In the genomic region with DNA sequence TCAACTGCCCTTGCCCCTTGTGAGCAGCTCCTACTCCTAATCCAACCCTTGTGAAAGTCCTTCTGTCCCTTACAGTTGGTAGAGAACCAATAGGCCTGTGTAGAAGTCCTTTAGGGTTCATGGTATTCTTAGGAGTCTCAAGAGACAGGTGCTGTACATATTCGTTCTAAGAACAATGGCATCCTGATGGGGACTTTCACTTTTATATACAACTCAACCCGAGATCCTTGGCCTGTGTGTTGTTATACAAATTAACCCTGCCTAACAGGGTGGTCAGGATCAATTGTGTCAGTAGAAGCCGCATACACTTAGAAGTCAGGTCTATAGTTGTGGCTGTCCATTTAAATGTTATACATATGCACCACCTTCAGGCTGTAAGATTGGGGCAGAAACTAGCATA, we compare ENCODE assay signal across 20 mouse cellular contexts.
DNase-seq lines count a peak whose midpoint lies in the region; TF ChIP-seq lines count a peak whose summit lies in the region.
"Had no signal": no experiment of that assay in that cellular context is flagged by ENCODE, and none has a peak within 500 bp of the region (broad histone marks: within the 10 kb centered on the region; RNA-seq: fewer than 3 reads in every experiment).

No protein-coding gene starts in this region.

- H3K4me3 ChIP-seq in CH12.LX (replicated peaks in 1 of 3; ENCODE audit: low read depth in 2 of 3, low read length in 2 of 3, poor library complexity in 1 of 3) = no peak overlapping the region
- no peak overlapping the region for H3K4me3 ChIP-seq in ES-E14 (ENCODE audit: insufficient read depth in 1 of 2, low read depth in 1 of 2, low read length in 2 of 2, poor library complexity in 1 of 2, severe bottlenecking in 1 of 2)
- H3K4me3 ChIP-seq in left cerebral cortex, adult 2 months = no peak overlapping the region
- H3K4me3 ChIP-seq: embryonic facial prominence, embryonic 10.5 days; embryonic facial prominence, embryonic 12.5 days; forebrain, embryonic 13.5 days; forebrain, embryonic 15.5 days had no signal

- in situ Hi-C loops in CH12.LX (cut with MboI; ENCODE audit: low pct_ligation_motif_present, low pct_unique_long_range_greater_than_20kb, low sequenced_read_pairs) (no loop called here), ES-E14 (cut with MboI; ENCODE audit: low sequenced_read_pairs in 2 of 2, unreplicated experiment in 2 of 2) (no loop called here)

- DNase-seq in CH12.LX (ENCODE audit: extremely low read depth) (no peak), ES-E14 (ENCODE audit: low read depth, low spot score) (peak; percentile 20), WW6 (ENCODE audit: low read depth, low spot score) (peak; percentile 9)
- no peak for DNase-seq in kidney, postnatal 36 days
- DNase-seq in heart, postnatal 10 days = no peak
- DNase-seq in left cerebral cortex, adult 2 months (ENCODE audit: extremely low spot score in 1 of 2, low spot score in 2 of 2) = no peak
- DNase-seq: adrenal gland, adult 8-10 months; adrenal gland, postnatal 14 days; adrenal gland, postnatal 36 days; B cell, adult 2 months; cerebellum, adult 11-12 months; cerebellum, adult 2 months; cerebellum, adult 9-10 months; cerebellum, postnatal 10 days; cerebellum, postnatal 25 days; forebrain, postnatal 0 days had no signal

- dilution Hi-C loops in CH12.LX (cut with MboI; ENCODE audit: extremely low pct_ligation_motif_present, extremely low pct_unique_long_range_greater_than_20kb, low sequenced_read_pairs) = no loop called here

- H3K9me3 ChIP-seq in CH12.LX (replicated peaks; ENCODE audit: low read length) (no peaks in the 10 kb centered on the region), ES-E14 (ENCODE audit: control insufficient read depth, insufficient read depth, low read depth, low read length) (no peaks in the 10 kb centered on the region)
- H3K9me3 ChIP-seq: embryonic facial prominence, embryonic 10.5 days; embryonic facial prominence, embryonic 12.5 days; forebrain, embryonic 13.5 days; forebrain, embryonic 15.5 days had no signal

- no peak for TF ChIP-seq RAD21 in CH12.LX (IDR thresholded peaks at IDR 0.05; ENCODE audit: low read depth, low read length)

- H3K27me3 ChIP-seq in CH12.LX (replicated peaks) = no peaks in the 10 kb centered on the region
- H3K27me3 ChIP-seq: embryonic facial prominence, embryonic 12.5 days; forebrain, embryonic 13.5 days; forebrain, embryonic 15.5 days had no signal

- H3K27ac ChIP-seq in CH12.LX (ENCODE audit: insufficient read depth, low read depth) (no peak overlapping the region), ES-E14 (ENCODE audit: insufficient read depth, low read depth, low read length, poor library complexity, severe bottlenecking) (no peak overlapping the region)
- no peak overlapping the region for H3K27ac ChIP-seq in left cerebral cortex, adult 2 months
- H3K27ac ChIP-seq: embryonic facial prominence, embryonic 10.5 days; embryonic facial prominence, embryonic 12.5 days; forebrain, embryonic 13.5 days; forebrain, embryonic 15.5 days had no signal

- H3K9ac ChIP-seq in CH12.LX (ENCODE audit: insufficient read depth, low read depth) (no peak overlapping the region), ES-E14 (ENCODE audit: insufficient read depth, low read depth, low read length, poor library complexity, severe bottlenecking) (no peak overlapping the region)
- H3K9ac ChIP-seq: embryonic facial prominence, embryonic 12.5 days; forebrain, embryonic 13.5 days; forebrain, embryonic 15.5 days; forebrain, postnatal 0 days had no signal

- no peak for TF ChIP-seq CTCF in CH12.LX (conservative IDR thresholded peaks at IDR 0.05 in 1 of 2, IDR thresholded peaks at IDR 0.05 in 1 of 2; ENCODE audit: low read depth in 2 of 2, low read length in 2 of 2)
- no peak for TF ChIP-seq CTCF in left cerebral cortex, adult 2 months (IDR thresholded peaks at IDR 0.05)

- intact Hi-C loops in heart, postnatal 10 days (cut with DNase I) = no loop called here
- intact Hi-C loops in left cerebral cortex, adult 2 months (cut with DNase I) = no loop called here

- H3K36me3 ChIP-seq in CH12.LX (replicated peaks in 1 of 2; ENCODE audit: control insufficient read depth in 1 of 2, insufficient read depth in 1 of 2, low read length in 1 of 2) (no peaks in the 10 kb centered on the region), ES-E14 (ENCODE audit: control insufficient read depth, insufficient read depth, low read length, poor library complexity, severe bottlenecking) (no peaks in the 10 kb centered on the region)
- H3K36me3 ChIP-seq: embryonic facial prominence, embryonic 10.5 days; embryonic facial prominence, embryonic 12.5 days; forebrain, embryonic 15.5 days had no signal

- peak overlapping the region; percentile 45; the same call in 1 of the 2 replicates for H3K4me2 ChIP-seq in CH12.LX (ENCODE audit: insufficient read depth, low read depth, poor library complexity, severe bottlenecking)
- H3K4me2 ChIP-seq: embryonic facial prominence, embryonic 12.5 days; forebrain, embryonic 13.5 days; forebrain, embryonic 15.5 days had no signal

- no peak for TF ChIP-seq EP300 in CH12.LX (IDR thresholded peaks at IDR 0.05; ENCODE audit: low read length)

- no peaks in the 10 kb centered on the region for H3K4me1 ChIP-seq in CH12.LX (ENCODE audit: control insufficient read depth in 1 of 2, insufficient read depth in 2 of 2)
- H3K4me1 ChIP-seq in ES-E14 (ENCODE audit: control insufficient read depth in 2 of 2, insufficient read depth in 2 of 2, low read length in 2 of 2, poor library complexity in 1 of 2) = peaks cover 0 to 2% of the 10 kb centered on the region in 2 experiments; a peak in 1 of 4 replicates
- H3K4me1 ChIP-seq: embryonic facial prominence, embryonic 10.5 days; embryonic facial prominence, embryonic 12.5 days; forebrain, embryonic 13.5 days; forebrain, embryonic 15.5 days had no signal

- TF ChIP-seq POLR2A in CH12.LX (IDR thresholded peaks at IDR 0.05; ENCODE audit: low read depth, low read length) = no peak

- H3K79me2 ChIP-seq in CH12.LX (replicated peaks; ENCODE audit: control insufficient read depth, extremely low read depth, insufficient read depth, poor library complexity, severe bottlenecking) = no peaks in the 10 kb centered on the region

TF ChIP-seq in CH12.LX, 34 proteins besides CTCF, POLR2A, EP300 and RAD21:
- TF ChIP-seq BHLHE40 (IDR thresholded peaks at IDR 0.05; ENCODE audit: low read depth, low read length) (no peak), ELF1 (IDR thresholded peaks at IDR 0.05; ENCODE audit: low read depth, low read length) (no peak), IRF4 (IDR thresholded peaks at IDR 0.05; ENCODE audit: low read depth, low read length) (no peak), JUN (IDR thresholded peaks at IDR 0.05; ENCODE audit: insufficient read depth, low read depth, low read length) (no peak), USF2 (conservative IDR thresholded peaks at IDR 0.05; ENCODE audit: low read depth, low read length) (no peak), USF1 (IDR thresholded peaks at IDR 0.05; ENCODE audit: low read depth, low read length) (no peak), SIN3A (IDR thresholded peaks at IDR 0.05; ENCODE audit: low read length) (no peak)

TF ChIP-seq in ES-E14, 5 proteins besides CTCF, POLR2A, EP300 and RAD21:
- TF ChIP-seq MAFK (IDR thresholded peaks at IDR 0.05; ENCODE audit: insufficient read depth, low read depth, low read length) (no peak), CHD2 (IDR thresholded peaks at IDR 0.05; ENCODE audit: low read depth, low read length) (no peak), ZNF384 (IDR thresholded peaks at IDR 0.05; ENCODE audit: low read depth, low read length) (no peak), HCFC1 (IDR thresholded peaks at IDR 0.05; ENCODE audit: borderline replicate concordance, insufficient read depth, low read length) (no peak), ZC3H11A (IDR thresholded peaks at IDR 0.05; ENCODE audit: borderline replicate concordance, low read depth, low read length) (no peak)

Comparison
In these comparisons a context has a peak if more than half of its experiments do, and no peak if none do; other contexts are left out.
1. DNase-seq: peak in ES-E14 (single experiment) and WW6 (single experiment); none in CH12.LX (single experiment), kidney, postnatal 36 days (0 of 2), heart, postnatal 10 days (0 of 2) and left cerebral cortex, adult 2 months (0 of 2).